Mouse (Mus musculus) embryonic facial prominence, embryonic 10.5 days (tissue): ENCODE data around the gene Oxtr. TPM values are rescaled to one million over a fixed set of nuclear protein-coding genes. Genes with fewer than 3 reads are reported as not detected.

ENCODE experiments used
- polyA plus RNA-seq: library from polyadenylated mRNA; unstranded; fragments of >200 nt; fragmentation: Nextera tagmentation; extraction: Ambion mirVana; gene quantifications from 2 replicates; pipeline ENCODE4 v1.2.1, GENCODE M21; 2016

Oxtr gene
- polyA plus RNA-seq, 1 experiment from 2014 or later: 0.06 TPM

Other genes with a start within 250 kb of the Oxtr start
- 0.89 and 2.2 TPM in 2 replicates for gene Lmcd1, start 216.2 kb downstream of the Oxtr start, polyA plus RNA-seq
- gene Ssu2, start 101.9 kb downstream of the Oxtr start, polyA plus RNA-seq: 0.93 and 1.2 TPM in 2 replicates
- gene Cav3, start 30.4 kb downstream of the Oxtr start, polyA plus RNA-seq: not detected in 2 replicates
- 54.5 and 55.9 TPM in 2 replicates for gene Rad18, start 206.7 kb upstream of the Oxtr start, polyA plus RNA-seq